Mouse (Mus musculus) lung, postnatal 0 days (tissue): ENCODE results near the gene 4833439L19Rik.

Experiments used
- CTCF ChIP-seq: IDR thresholded peaks from 2 replicates; pipeline ENCODE4 v1.5.1; 2016; ENCODE audit warnings: antibody characterized with exemption, mild to moderate bottlenecking
- EP300 ChIP-seq: IDR thresholded peaks from 2 replicates; pipeline ENCODE4 v1.6.1; 2016; ENCODE audit warnings: antibody characterized with exemption, mild to moderate bottlenecking, control low read depth

DNA sequence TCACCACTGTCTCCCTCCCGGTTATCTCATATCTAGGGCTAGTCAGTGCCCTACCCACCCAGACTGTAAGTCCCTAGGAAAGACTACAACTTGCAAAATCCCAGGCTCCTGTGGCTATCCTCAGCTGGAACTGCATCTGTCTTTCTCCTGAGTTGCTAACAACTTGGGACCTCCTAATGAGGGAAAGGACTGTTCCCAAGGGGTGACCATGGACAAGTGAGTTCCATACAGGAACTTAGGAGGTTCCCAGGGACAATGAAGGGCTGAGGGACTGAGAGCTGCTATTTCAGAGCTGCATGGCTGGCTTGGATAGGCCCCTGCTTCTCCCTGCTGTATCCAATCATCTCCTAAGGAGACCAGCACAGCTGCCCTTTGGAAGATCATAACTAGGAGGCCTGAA lies 44.1 kb upstream of the 4833439L19Rik start:
- TF ChIP-seq EP300 (no peak), CTCF (no peak)
